Mouse (Mus musculus) forebrain, embryonic 16.5 days (tissue): ENCODE data around the gene Nlk. TPM values are rescaled to one million over a fixed set of nuclear protein-coding genes. Genes with fewer than 3 reads are reported as not detected.

Source experiments
- ATAC-seq: fragments of 200-750 bp; cut with Nextera tagmentation; 2 replicates; pipeline ENCODE4 v1.8.0; 2017; ENCODE audit warnings: mild to moderate bottlenecking, moderate library complexity
- H3K27ac ChIP-seq: fragments of 300-500 bp; sonication (generic); 2 replicates; pipeline ENCODE4 v1.5.1; 2014; ENCODE audit warnings: low read length, control low read depth
- H3K27me3 ChIP-seq: fragments of 300-500 bp; sonication (generic); replicated peaks from 2 replicates; pipeline ENCODE4 v1.6.1; 2014; ENCODE audit warnings: low read length; ENCODE audit not compliant: control insufficient read depth, insufficient read depth
- H3K36me3 ChIP-seq: fragments of 300-500 bp; sonication (generic); 2 replicates; pipeline ENCODE4 v1.6.1; 2014; ENCODE audit not compliant: control insufficient read depth, insufficient read depth
- H3K4me1 ChIP-seq: fragments of 300-500 bp; sonication (generic); replicated peaks from 2 replicates; pipeline ENCODE4 v1.6.1; 2014; ENCODE audit warnings: low read length; ENCODE audit not compliant: control insufficient read depth, insufficient read depth
- H3K4me2 ChIP-seq: fragments of 300-500 bp; sonication (generic); 2 replicates; pipeline ENCODE4 v1.6.1; 2014; ENCODE audit warnings: mild to moderate bottlenecking, low read length, control low read depth
- H3K4me3 ChIP-seq: fragments of 300-500 bp; sonication (generic); replicated peaks from 2 replicates; pipeline ENCODE4 v1.5.1; 2014; ENCODE audit warnings: mild to moderate bottlenecking, low read length, control low read depth
- H3K9ac ChIP-seq: fragments of 300-500 bp; sonication (generic); replicated peaks from 2 replicates; pipeline ENCODE4 v1.6.1; 2014; ENCODE audit warnings: low read depth, low read length, control low read depth
- H3K9me3 ChIP-seq: fragments of 300-500 bp; sonication (generic); 2 replicates; pipeline ENCODE4 v1.6.1; 2016; ENCODE audit warnings: low read length; ENCODE audit not compliant: control insufficient read depth
- WGBS: fragments of 180-500 bp; shearing (Covaris S2); extraction: QIAGEN DNeasy Blood & Tissue Kit; methylation state at CpG from one replicate; pipeline ENCODE4 v1.1.7; 2014; 5-methylcytosine and 5-hydroxymethylcytosine counted together
- polyA plus RNA-seq: library from polyadenylated mRNA; unstranded; fragments of >200 nt; fragmentation: Nextera tagmentation; extraction: Ambion mirVana; gene quantifications from 2 replicates; pipeline ENCODE4 v1.2.1, GENCODE M21; 2015

Gene Nlk
- polyA plus RNA-seq, 1 experiment from 2014 or later: 31.2 TPM

DNA sequence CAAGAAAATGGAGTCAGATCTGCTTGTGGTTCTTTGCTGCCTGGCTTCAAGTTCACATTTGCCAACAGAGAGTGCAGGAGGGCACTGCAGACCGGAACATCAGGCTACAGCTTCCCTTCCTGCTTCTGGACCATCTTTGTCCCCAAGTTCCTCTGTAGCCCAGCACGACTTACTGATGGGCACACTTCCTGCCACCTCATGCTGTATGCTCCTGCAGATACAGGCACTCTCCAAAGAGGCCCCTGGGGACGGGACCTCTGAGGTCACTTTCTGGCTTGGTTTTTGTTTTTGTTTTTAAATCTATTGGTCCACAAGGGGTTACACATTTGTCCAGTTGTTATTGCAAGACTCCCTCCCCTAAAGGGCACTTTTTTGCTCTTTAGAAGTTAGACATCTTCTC is 127.4 kb downstream of the Nlk start:
- WGBS: 79% methylated on average over 3 of the region's 3 CpGs
- Histone ChIP-seq H3K4me2 (no peak overlapping the region), H3K9ac (no peak overlapping the region)

DNA sequence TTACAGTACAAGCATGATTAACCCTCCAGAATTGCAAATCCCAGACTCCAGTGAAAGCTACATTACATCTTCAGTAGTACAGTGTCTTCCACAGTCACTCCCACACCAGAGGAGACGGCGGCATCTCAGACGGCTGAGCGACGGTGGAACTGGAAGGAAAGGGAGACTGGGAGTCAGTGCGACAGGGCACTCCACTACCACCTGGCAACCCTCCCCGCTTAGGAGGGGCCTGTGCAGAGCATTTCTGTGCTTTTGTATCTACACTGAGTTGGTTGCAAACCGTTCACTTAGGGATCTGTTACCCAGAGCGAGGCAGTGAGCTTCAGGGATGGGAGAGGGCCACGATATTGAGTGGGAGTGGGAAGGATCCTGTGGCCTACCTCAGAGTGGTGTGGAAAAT is 128.3 kb downstream of the Nlk start:
- no peak overlapping the region for H3K4me3 ChIP-seq
- no peak overlapping the region for H3K27ac ChIP-seq
- no peaks in the 10 kb centered on the region for H3K4me1 ChIP-seq
- H3K9ac ChIP-seq: no peak overlapping the region
- 83% methylated on average over 10 of the region's 10 CpGs for WGBS
- no peaks in the 10 kb centered on the region for H3K9me3 ChIP-seq
- ATAC-seq: no peak
- peaks cover 8% of the 10 kb centered on the region for H3K36me3 ChIP-seq
- H3K27me3 ChIP-seq: no peaks in the 10 kb centered on the region
- H3K4me2 ChIP-seq: no peak overlapping the region

More for the DNA sequence above, 127.4 kb downstream of the Nlk start:
- Histone ChIP-seq H3K9me3 (no peaks in the 10 kb centered on the region), H3K36me3 (peaks cover 11% of the 10 kb centered on the region), H3K4me1 (no peaks in the 10 kb centered on the region), H3K27ac (no peak overlapping the region), H3K4me3 (no peak overlapping the region), H3K27me3 (no peaks in the 10 kb centered on the region)
- ATAC-seq: no peak

DNA sequence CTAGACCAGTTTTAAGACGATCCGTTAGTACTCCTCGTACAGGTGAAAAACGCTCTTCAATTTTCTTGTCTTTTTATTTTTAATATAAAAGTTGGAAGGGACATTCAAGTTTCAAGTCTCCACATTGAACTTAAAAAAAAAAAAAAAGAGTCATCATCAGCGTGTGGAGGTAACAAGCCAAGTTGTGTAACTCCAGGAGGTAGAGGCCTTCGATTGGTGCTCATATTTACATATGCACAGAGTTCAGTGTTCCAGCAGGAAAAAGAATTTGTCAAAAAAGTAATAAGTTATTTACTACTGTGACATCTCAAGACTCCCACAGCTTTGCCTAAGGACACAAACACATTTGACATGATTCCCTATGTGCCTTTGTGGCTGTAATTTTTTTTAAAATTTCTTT is 129.6 kb downstream of the Nlk start:
- H3K4me1 ChIP-seq: no peaks in the 10 kb centered on the region
- no peaks in the 10 kb centered on the region for H3K9me3 ChIP-seq
- peaks cover 8% of the 10 kb centered on the region for H3K36me3 ChIP-seq
- H3K4me3 ChIP-seq: no peak overlapping the region
- no peak overlapping the region for H3K4me2 ChIP-seq
- H3K27me3 ChIP-seq: no peaks in the 10 kb centered on the region
- WGBS: 92% methylated on average over 6 of the region's 6 CpGs
- H3K9ac ChIP-seq: no peak overlapping the region
- no peak overlapping the region for H3K27ac ChIP-seq
- no peak for ATAC-seq

DNA sequence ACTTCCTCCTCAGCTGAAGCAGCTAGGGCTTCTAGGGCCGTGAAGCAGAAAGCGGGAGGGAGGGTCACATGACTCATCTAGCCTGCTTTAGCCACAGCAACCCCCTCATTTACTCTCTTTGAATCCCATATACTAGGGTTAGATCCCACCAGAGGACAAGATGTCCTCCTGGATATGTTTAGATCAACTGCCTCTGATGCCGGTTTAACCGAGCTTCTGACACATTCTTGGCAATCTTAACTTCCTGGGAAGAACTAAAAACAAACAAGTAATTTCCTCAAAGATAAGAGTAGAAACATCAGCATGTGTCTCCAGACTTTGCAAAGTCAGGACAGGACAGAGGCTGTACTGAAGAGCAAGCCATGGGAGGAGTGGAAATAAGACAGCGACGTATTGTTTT is 130.4 kb downstream of the Nlk start:
- H3K9ac ChIP-seq: no peak overlapping the region
- no peaks in the 10 kb centered on the region for H3K4me1 ChIP-seq
- no peaks in the 10 kb centered on the region for H3K9me3 ChIP-seq
- H3K27me3 ChIP-seq: no peaks in the 10 kb centered on the region
- WGBS: 81% methylated on average over 6 of the region's 6 CpGs
- no peak overlapping the region for H3K27ac ChIP-seq
- H3K4me3 ChIP-seq: no peak overlapping the region
- no peak for ATAC-seq
- no peak overlapping the region for H3K4me2 ChIP-seq
- peaks cover 8% of the 10 kb centered on the region for H3K36me3 ChIP-seq

DNA sequence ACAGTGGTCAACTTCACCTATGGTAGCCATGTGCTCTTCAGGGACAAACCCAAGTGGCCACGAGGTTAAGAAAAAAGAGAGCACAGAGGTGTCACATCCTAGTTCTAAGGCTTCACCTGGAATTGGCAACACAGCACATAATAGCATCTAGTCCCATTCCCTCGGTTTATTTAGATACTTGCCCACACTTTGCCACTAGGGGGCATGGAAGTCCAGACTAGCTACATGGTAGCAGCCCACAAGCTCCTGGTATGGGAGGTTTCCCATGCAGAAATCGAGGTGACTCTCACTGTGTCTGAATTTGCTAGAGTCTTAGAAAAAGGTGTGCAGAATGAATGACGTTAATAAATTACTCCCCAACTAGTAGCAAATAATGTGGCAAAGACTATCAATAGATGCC is 136.7 kb downstream of the Nlk start:
- peak; percentile 82 for ATAC-seq
- H3K9ac ChIP-seq: no peak overlapping the region
- WGBS: 20% methylated on average over 4 of the region's 4 CpGs
- H3K27me3 ChIP-seq: no peaks in the 10 kb centered on the region
- H3K4me3 ChIP-seq: no peak overlapping the region
- H3K36me3 ChIP-seq: no peaks in the 10 kb centered on the region
- no peak overlapping the region for H3K27ac ChIP-seq
- H3K9me3 ChIP-seq: no peaks in the 10 kb centered on the region
- H3K4me2 ChIP-seq: no peak overlapping the region
- H3K4me1 ChIP-seq: no peaks in the 10 kb centered on the region

DNA sequence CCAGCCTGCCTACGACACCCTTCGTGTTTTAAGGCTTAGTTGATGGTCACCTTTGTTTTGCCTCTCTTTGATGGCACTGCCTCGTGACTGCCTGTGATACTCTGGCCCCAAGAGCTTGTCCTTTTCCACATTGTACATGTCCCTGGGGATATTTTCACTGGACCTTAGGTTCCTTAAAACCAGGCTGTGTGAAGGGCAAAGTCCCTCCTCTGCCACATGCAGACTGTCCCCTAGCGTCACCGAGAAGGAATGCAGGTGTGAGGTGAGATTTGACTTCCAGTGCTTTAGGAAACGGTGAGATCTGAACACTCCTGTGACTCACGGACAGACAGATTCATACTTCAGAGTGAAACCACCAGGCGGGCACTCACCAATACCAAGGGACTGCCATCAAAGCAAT is 139.9 kb downstream of the Nlk start:
- no peak for ATAC-seq
- H3K27ac ChIP-seq: no peak overlapping the region

DNA sequence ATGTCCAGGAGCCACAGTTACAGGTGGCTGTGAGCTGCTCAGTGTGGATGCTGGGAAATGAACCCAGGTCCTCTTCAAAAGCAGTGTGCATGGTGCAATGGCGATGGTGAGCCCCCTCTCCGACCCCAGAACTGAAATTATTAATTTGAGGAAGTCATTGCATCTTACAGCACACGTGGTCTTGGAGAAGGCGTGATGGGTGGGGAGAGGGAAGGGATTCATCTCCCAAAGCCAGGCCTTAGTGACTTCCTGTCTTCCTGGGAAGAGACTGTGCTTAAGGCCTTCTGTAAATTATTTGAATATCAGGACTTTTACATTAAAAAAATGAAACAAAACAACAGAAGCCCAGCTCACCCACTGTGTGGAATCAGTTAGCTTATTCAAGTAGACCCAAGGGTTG is 141.1 kb downstream of the Nlk start:
- 0 out of 2 replicates have a peak, but pooled peaks cover 3% of the 10 kb centered on the region for H3K9me3 ChIP-seq
- 89% methylated on average over 4 of the region's 4 CpGs for WGBS
- H3K27me3 ChIP-seq: no peaks in the 10 kb centered on the region
- no peak for ATAC-seq
- H3K27ac ChIP-seq: no peak overlapping the region
- H3K9ac ChIP-seq: no peak overlapping the region
- H3K4me2 ChIP-seq: no peak overlapping the region
- no peak overlapping the region for H3K4me3 ChIP-seq
- no peaks in the 10 kb centered on the region for H3K36me3 ChIP-seq
- H3K4me1 ChIP-seq: peaks cover 2% of the 10 kb centered on the region; the same call in 1 of the 2 replicates

More for the DNA sequence above, 139.9 kb downstream of the Nlk start:
- Histone ChIP-seq H3K27me3 (no peaks in the 10 kb centered on the region), H3K9me3 (0 out of 2 replicates have a peak, but pooled peaks cover 3% of the 10 kb centered on the region), H3K4me2 (no peak overlapping the region), H3K4me3 (no peak overlapping the region), H3K36me3 (no peaks in the 10 kb centered on the region), H3K9ac (no peak overlapping the region), H3K4me1 (no peaks in the 10 kb centered on the region)
- 53% methylated on average over 8 of the region's 8 CpGs for WGBS

DNA sequence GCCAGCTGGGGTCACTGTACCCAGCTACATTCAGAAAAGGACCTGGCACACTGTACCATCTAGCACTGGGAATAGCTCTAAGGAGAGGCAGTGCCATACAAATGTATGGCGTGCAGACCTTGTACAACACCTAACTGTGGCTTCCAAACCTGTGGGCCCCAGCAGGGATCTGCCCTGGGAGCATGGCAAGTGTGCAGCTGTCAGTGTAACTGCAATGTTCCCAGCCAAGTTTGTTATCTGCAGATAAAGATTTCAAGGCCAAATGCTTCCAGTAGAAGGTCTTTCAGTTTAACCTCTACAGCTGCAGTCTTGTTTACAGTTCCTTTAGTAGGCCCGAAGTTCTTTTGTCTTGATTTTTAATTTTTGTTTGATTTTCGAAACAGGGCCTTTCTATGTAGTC is 141.6 kb downstream of the Nlk start:
- Histone ChIP-seq H3K27me3 (no peaks in the 10 kb centered on the region), H3K9ac (no peak overlapping the region), H3K36me3 (no peaks in the 10 kb centered on the region), H3K4me1 (peaks cover 3% of the 10 kb centered on the region; the same call in 1 of the 2 replicates), H3K4me3 (no peak overlapping the region), H3K4me2 (no peak overlapping the region), H3K9me3 (0 out of 2 replicates have a peak, but pooled peaks cover 3% of the 10 kb centered on the region), H3K27ac (no peak overlapping the region)
- WGBS: 76% methylated on average over 3 of the region's 3 CpGs
- ATAC-seq: no peak

DNA sequence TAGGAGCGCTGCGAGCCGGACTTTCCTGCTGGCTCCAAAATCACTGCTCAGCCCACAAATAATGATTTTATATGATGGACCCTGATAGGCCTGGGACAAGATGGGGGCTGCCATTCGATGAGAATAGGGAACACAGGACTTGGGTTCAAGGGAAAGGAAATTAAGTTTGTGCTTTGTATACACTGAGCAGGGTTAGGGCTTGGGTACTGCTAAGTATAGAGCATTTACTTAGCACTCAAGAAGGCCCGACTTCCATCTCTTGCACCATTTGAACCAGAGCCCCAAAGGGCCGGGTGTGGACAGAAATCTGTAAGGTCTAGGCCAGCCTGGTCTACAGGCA is 146.1 kb downstream of the Nlk start:
- Histone ChIP-seq H3K9ac (peak overlapping the region; percentile 59), H3K27me3 (no peaks in the 10 kb centered on the region), H3K27ac (peak overlapping the region; percentile 87), H3K36me3 (no peaks in the 10 kb centered on the region), H3K9me3 (0 out of 2 replicates have a peak, but pooled peaks cover 3% of the 10 kb centered on the region), H3K4me1 (peaks cover 15% of the 10 kb centered on the region), H3K4me3 (peak overlapping the region; percentile 64), H3K4me2 (peak overlapping the region; percentile 77)
- ATAC-seq: peak; percentile 34
- WGBS: 31% methylated on average over 6 of the region's 6 CpGs
